10 mouse cellular contexts compared by ENCODE assay signal in the genomic region with DNA sequence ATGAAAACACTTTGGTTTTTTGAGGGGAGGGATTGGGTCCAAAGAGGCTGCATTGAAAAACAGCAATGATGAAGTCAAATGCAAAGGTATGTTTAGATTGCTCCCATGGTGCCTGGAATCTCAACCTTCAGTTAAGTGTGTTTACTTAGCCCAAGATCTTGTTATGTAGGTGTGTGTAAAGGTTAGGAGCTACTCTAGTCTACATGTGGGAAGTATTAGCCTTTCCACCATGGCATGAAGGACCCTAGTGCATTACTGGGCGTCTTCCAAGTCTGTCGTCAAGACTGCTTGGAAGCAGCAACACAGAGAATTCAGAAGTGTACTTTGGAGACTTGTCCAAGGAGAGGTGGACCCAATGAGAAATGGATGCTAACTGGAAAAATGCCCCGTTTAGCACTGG.
"Had no signal": no experiment of that assay in that cellular context is flagged by ENCODE, and none has a peak within 500 bp of the region (broad histone marks: within the 10 kb centered on the region; RNA-seq: fewer than 3 reads in every experiment).

No protein-coding gene starts in this region.

- H3K27ac ChIP-seq: hindbrain, postnatal 0 days; kidney, postnatal 0 days; liver, embryonic 15.5 days; midbrain, embryonic 12.5 days had no signal

- ATAC-seq: hindbrain, postnatal 0 days; midbrain, embryonic 16.5 days had no signal

- H3K4me3 ChIP-seq: liver, embryonic 15.5 days; midbrain, embryonic 12.5 days had no signal

- H3K27me3 ChIP-seq: liver, embryonic 15.5 days; midbrain, embryonic 12.5 days had no signal

- H3K4me1 ChIP-seq: liver, embryonic 15.5 days had no signal

- DNase-seq: kidney, adult 11 months; kidney, adult 9 months; kidney, postnatal 36 days; thymus, adult 18-20 months; thymus, postnatal 14 days had no signal

- H3K9me3 ChIP-seq: liver, embryonic 15.5 days; midbrain, embryonic 12.5 days had no signal

- H3K9ac ChIP-seq: liver, embryonic 15.5 days; midbrain, embryonic 12.5 days had no signal

- H3K36me3 ChIP-seq: liver, embryonic 15.5 days; midbrain, embryonic 12.5 days had no signal

- H3K4me2 ChIP-seq: liver, embryonic 15.5 days; midbrain, embryonic 12.5 days had no signal
